Mouse (Mus musculus) spleen, adult 2 months (tissue): ENCODE results near the gene Car5a. TPM values are rescaled to one million over a fixed set of nuclear protein-coding genes. Genes with fewer than 3 reads are reported as not detected.

ENCODE experiments used
- DNase-seq, 2 experiments: peaks; one replicate each; pipeline versions ENCODE4 v3.0.0 to v3.0.0-alpha.2; 2012 to 2021; ENCODE audit warnings: low spot score in 2 of 2, low read depth in 1 of 2
- H3K27ac ChIP-seq: fragments of 200-500 bp; 2 replicates; pipeline ENCODE4 v1.5.1; 2012; ENCODE audit warnings: low read length, inconsistent platforms; ENCODE audit not compliant: insufficient read depth
- H3K27me3 ChIP-seq: fragments of 200-500 bp; 2 replicates; pipeline ENCODE4 v1.6.1; 2012; ENCODE audit warnings: mild to moderate bottlenecking, moderate library complexity, low read length, inconsistent platforms; ENCODE audit not compliant: control insufficient read depth, insufficient read depth
- H3K36me3 ChIP-seq: fragments of 200-500 bp; 2 replicates; pipeline ENCODE4 v1.6.1; 2012; ENCODE audit warnings: mild to moderate bottlenecking, low read length, inconsistent platforms; ENCODE audit not compliant: control insufficient read depth, insufficient read depth
- H3K4me1 ChIP-seq: fragments of 200-500 bp; 2 replicates; pipeline ENCODE4 v1.6.1; 2011; ENCODE audit warnings: inconsistent platforms; ENCODE audit not compliant: control insufficient read depth, insufficient read depth, insufficient read length
- H3K4me3 ChIP-seq: fragments of 200-500 bp; 2 replicates; pipeline ENCODE4 v1.5.1; 2011; ENCODE audit warnings: mild to moderate bottlenecking, inconsistent platforms; ENCODE audit not compliant: insufficient read depth, insufficient read length; ENCODE audit errors: extremely low read depth
- CTCF ChIP-seq: fragments of 200-500 bp; IDR thresholded peaks from 2 replicates; pipeline ENCODE4 v1.5.1; 2011; ENCODE audit warnings: mild to moderate bottlenecking, inconsistent platforms; ENCODE audit not compliant: insufficient read depth, insufficient read length, insufficient replicate concordance; ENCODE audit errors: extremely low read depth
- POLR2A ChIP-seq: fragments of 200-500 bp; IDR thresholded peaks from 2 replicates; pipeline ENCODE4 v1.6.1; 2011; ENCODE audit warnings: low read depth, low read length, inconsistent platforms
- WGBS: fragments of 180-500 bp; shearing (Covaris S2); methylation state at CpG from one replicate; pipeline ENCODE4 v1.1.7; 2018; 5-methylcytosine and 5-hydroxymethylcytosine counted together
- polyA plus RNA-seq: library from polyadenylated mRNA; depleted of rRNA; stranded (reverse); fragments of >200 nt; gene quantifications from 2 replicates; pipeline ENCODE4 v1.2.3, GENCODE M21; 2012

The Car5a gene
- polyA plus RNA-seq, 1 experiment, result 0.08 TPM

GRCm38 (mm10) chr8:121943716-121944115 is 988 bp downstream of the Car5a start:
- Histone ChIP-seq H3K36me3 (no peaks in the 10 kb centered on the region), H3K4me3 (no peak overlapping the region), H3K27ac (no peak overlapping the region), H3K4me1 (peaks cover 10% of the 10 kb centered on the region; the same call in 1 of the 2 replicates), H3K27me3 (no peaks in the 10 kb centered on the region)
- WGBS, result 87% methylated on average over 8 of the region's 8 CpGs
- TF ChIP-seq POLR2A (no peak), CTCF (no peak)
- no peak for DNase-seq

- 43% methylated on average over 2 of the region's 2 CpGs for WGBS
- Histone ChIP-seq H3K4me3 (no peak overlapping the region), H3K36me3 (no peaks in the 10 kb centered on the region), H3K27ac (no peak overlapping the region), H3K4me1 (peaks cover 4% of the 10 kb centered on the region; the same call in 1 of the 2 replicates), H3K27me3 (no peaks in the 10 kb centered on the region)
- DNase-seq, result no peak
- TF ChIP-seq POLR2A, result no peak
- no peak for TF ChIP-seq CTCF
Measured at GRCm38 (mm10) chr8:121943057-121943540, 1.6 kb downstream of the Car5a start.

GRCm38 (mm10) chr8:121938732-121939131 is 6.0 kb downstream of the Car5a start:
- WGBS, result 80% methylated on average over 7 of the region's 7 CpGs
- H3K27ac ChIP-seq, result no peak overlapping the region

DNA sequence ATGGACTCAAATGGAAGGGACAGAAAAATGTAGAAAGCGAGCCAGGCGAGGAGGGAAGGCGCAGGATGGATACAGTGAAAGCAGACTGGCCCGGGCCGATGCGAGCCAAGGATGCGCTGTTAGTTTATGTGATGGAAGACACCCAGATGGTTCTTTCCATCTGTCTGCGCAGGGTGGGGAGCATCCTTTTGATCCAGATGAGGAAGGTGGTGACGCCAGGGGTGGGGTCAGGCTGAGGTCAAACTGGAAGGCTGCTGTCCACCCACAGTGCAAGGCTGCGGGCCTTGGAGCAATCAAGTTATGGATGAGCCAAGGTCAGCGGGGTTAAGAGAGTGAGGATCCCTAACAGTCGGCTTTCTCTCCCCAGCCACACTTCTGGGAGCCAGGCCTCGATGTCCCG is 8.3 kb downstream of the Car5a start:
- Histone ChIP-seq H3K27me3 (no peaks in the 10 kb centered on the region), H3K36me3 (no peaks in the 10 kb centered on the region), H3K4me3 (no peak overlapping the region), H3K27ac (no peak overlapping the region), H3K4me1 (no peaks in the 10 kb centered on the region)
- no peak for DNase-seq
- 84% methylated on average over 14 of the region's 14 CpGs for WGBS
- TF ChIP-seq POLR2A (no peak), CTCF (no peak)

More at GRCm38 (mm10) chr8:121938732-121939131, 6.0 kb downstream of the Car5a start:
- no peak for DNase-seq
- no peaks in the 10 kb centered on the region for H3K27me3 ChIP-seq
- no peaks in the 10 kb centered on the region for H3K4me1 ChIP-seq
- H3K4me3 ChIP-seq, result no peak overlapping the region
- no peaks in the 10 kb centered on the region for H3K36me3 ChIP-seq
- TF ChIP-seq POLR2A, result no peak
- TF ChIP-seq CTCF, result no peak

GRCm38 (mm10) chr8:121935341-121936294 is 9.1 kb downstream of the Car5a start:
- Histone ChIP-seq H3K4me3 (no peak overlapping the region), H3K27me3 (no peaks in the 10 kb centered on the region), H3K27ac (no peak overlapping the region), H3K36me3 (no peaks in the 10 kb centered on the region), H3K4me1 (no peaks in the 10 kb centered on the region)
- WGBS, result 77% methylated on average over 12 of the region's 12 CpGs
- TF ChIP-seq POLR2A, result no peak
- TF ChIP-seq CTCF, result no peak
- no peak for DNase-seq

DNA sequence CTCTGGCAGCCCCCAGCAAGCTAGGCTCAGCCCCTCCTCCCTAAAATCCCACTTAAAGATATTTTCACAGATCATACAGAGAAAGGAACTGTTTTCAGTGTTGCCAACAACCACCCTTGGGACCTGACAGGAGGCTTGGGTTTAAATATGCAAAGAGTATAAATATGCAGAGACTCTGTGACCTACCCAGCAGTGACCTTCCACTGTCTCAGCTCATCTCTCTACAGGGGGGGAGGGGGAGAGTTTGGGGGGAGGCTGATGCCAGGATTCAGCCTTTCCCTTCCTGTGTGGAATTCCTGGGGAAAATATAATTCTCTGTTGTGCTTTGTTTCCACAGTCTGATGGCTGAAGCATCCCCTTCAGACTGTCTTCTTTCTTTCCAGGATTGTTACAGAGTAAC is 9.8 kb downstream of the Car5a start:
- no peak for TF ChIP-seq POLR2A
- H3K4me1 ChIP-seq, result no peaks in the 10 kb centered on the region
- H3K4me3 ChIP-seq, result no peak overlapping the region
- no peaks in the 10 kb centered on the region for H3K27me3 ChIP-seq
- DNase-seq, result no peak
- H3K27ac ChIP-seq, result no peak overlapping the region
- no peaks in the 10 kb centered on the region for H3K36me3 ChIP-seq

- H3K36me3 ChIP-seq, result no peaks in the 10 kb centered on the region
- no peak overlapping the region for H3K4me3 ChIP-seq
- no peak overlapping the region for H3K27ac ChIP-seq
- DNase-seq, result peak in 1 of 2 experiments; percentile 22
- H3K4me1 ChIP-seq, result no peaks in the 10 kb centered on the region
- no peak for TF ChIP-seq POLR2A
- no peak for TF ChIP-seq CTCF
- no peaks in the 10 kb centered on the region for H3K27me3 ChIP-seq
- 50% methylated on average over 4 of the region's 4 CpGs for WGBS
Measured at GRCm38 (mm10) chr8:121934506-121934905, 10.2 kb downstream of the Car5a start.
